Mouse (Mus musculus) forebrain, embryonic 14.5 days (tissue): ENCODE data around the gene Nol4l. TPM values are rescaled to one million over a fixed set of nuclear protein-coding genes. Genes with fewer than 3 reads are reported as not detected.

Experiments
- ATAC-seq: fragments of 200-750 bp; cut with Nextera tagmentation; 2 replicates; pipeline ENCODE4 v1.8.0; 2017; ENCODE audit warnings: mild to moderate bottlenecking, moderate library complexity
- DNase-seq: peaks from one replicate; pipeline ENCODE4 v3.0.0-alpha.2; 2015; ENCODE audit warnings: low spot score
- H3K27ac ChIP-seq: fragments of 300-500 bp; sonication (generic); 2 replicates; pipeline ENCODE4 v1.5.1; 2014; ENCODE audit warnings: low read depth, mild to moderate bottlenecking, control low read depth, low read length, moderate library complexity
- H3K27me3 ChIP-seq: fragments of 300-500 bp; sonication (generic); replicated peaks from 2 replicates; pipeline ENCODE4 v1.6.1; 2014; ENCODE audit warnings: low read length, control low read depth, mixed read lengths; ENCODE audit not compliant: control insufficient read depth, insufficient read depth
- H3K36me3 ChIP-seq: fragments of 300-500 bp; sonication (generic); 2 replicates; pipeline ENCODE4 v1.6.1; 2014; ENCODE audit warnings: low read length, control low read depth; ENCODE audit not compliant: control insufficient read depth, insufficient read depth
- H3K4me1 ChIP-seq: fragments of 300-500 bp; sonication (generic); 2 replicates; pipeline ENCODE4 v1.6.1; 2014; ENCODE audit warnings: antibody characterized with exemption, low read length, control low read depth; ENCODE audit not compliant: control insufficient read depth, insufficient read depth
- H3K4me2 ChIP-seq: fragments of 300-500 bp; sonication (generic); 2 replicates; pipeline ENCODE4 v1.6.1; 2014; ENCODE audit warnings: mild to moderate bottlenecking, control low read depth, low read length
- H3K4me3 ChIP-seq: fragments of 300-500 bp; sonication (generic); 2 replicates; pipeline ENCODE4 v1.5.1; 2014; ENCODE audit warnings: low read depth, low read length, control low read depth
- H3K9ac ChIP-seq: fragments of 300-500 bp; sonication (generic); 2 replicates; pipeline ENCODE4 v1.6.1; 2014; ENCODE audit warnings: mild to moderate bottlenecking, low read length, control low read depth, moderate library complexity
- H3K9me3 ChIP-seq: fragments of 300-500 bp; sonication (generic); replicated peaks from 2 replicates; pipeline ENCODE4 v1.6.1; 2016; ENCODE audit warnings: low read length, control low read depth, mixed read lengths; ENCODE audit not compliant: control insufficient read depth
- WGBS: fragments of 180-500 bp; shearing (Covaris S2); extraction: QIAGEN DNeasy Blood & Tissue Kit; methylation state at CpG from one replicate; pipeline ENCODE4 v1.1.7; 2014; 5-methylcytosine and 5-hydroxymethylcytosine counted together
- polyA plus RNA-seq: library from polyadenylated mRNA; unstranded; fragments of >200 nt; fragmentation: Nextera tagmentation; extraction: Ambion mirVana; gene quantifications from 2 replicates; pipeline ENCODE4 v1.2.1, GENCODE M21; 2014

Gene Nol4l
- polyA plus RNA-seq, 1 experiment from 2014 or later = 31.4 TPM

DNA sequence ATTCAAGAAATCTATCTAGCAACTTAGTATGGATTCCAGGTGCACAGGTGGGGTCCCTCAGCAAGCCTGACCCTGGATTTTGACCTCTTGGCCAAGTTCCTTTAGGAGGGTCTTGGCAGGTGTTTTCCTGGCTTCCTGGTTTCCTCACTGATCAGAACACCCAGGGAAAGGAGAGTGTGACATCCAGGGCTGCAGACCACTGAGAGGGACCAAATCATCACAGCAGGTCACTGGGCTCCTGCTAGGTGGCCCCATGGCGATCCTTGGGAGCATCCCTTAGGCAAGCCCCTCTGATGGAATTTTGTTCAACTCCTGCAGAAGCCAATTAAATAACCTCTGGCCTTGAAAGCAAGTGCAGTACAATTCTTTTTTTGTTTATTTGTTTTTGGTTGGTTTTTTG lies 39.7 kb downstream of the Nol4l start:
- no peak for DNase-seq
- Histone ChIP-seq H3K4me1 (peaks cover 32% of the 10 kb centered on the region), H3K27me3 (no peaks in the 10 kb centered on the region), H3K36me3 (no peaks in the 10 kb centered on the region), H3K27ac (no peak overlapping the region), H3K4me2 (no peak overlapping the region), H3K4me3 (no peak overlapping the region), H3K9me3 (no peaks in the 10 kb centered on the region), H3K9ac (no peak overlapping the region)
- ATAC-seq = no peak
- WGBS = 81% methylated on average over 1 of the region's 1 CpGs

DNA sequence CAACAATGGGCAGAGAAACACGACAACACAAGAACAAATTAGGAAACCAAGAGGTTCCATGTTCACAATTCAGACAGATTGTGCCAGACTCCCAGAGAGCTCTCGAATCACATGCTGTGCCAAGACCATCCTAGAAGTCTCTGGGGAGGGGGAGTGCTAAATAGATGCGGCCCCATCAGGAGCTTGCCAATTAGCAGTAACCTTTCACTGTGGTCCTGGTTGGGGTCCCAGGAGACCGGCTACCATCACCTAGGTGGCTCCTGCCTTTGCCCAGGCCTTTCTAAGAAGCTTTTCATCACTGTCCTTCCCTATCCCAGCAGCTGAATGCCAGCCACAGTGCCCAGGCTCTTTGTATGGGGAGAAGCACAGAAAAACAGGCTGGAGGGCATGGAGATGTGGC lies 45.7 kb downstream of the Nol4l start:
- 8% methylated on average over 4 of the region's 4 CpGs for WGBS
- Histone ChIP-seq H3K9me3 (no peaks in the 10 kb centered on the region), H3K4me1 (peaks cover 29% of the 10 kb centered on the region), H3K4me3 (no peak overlapping the region), H3K27me3 (no peaks in the 10 kb centered on the region), H3K36me3 (no peaks in the 10 kb centered on the region), H3K27ac (peak overlapping the region; percentile 92), H3K4me2 (peak overlapping the region; percentile 25), H3K9ac (peak overlapping the region; percentile 49)
- peak; percentile 78 for DNase-seq
- ATAC-seq = peak; percentile 69

DNA sequence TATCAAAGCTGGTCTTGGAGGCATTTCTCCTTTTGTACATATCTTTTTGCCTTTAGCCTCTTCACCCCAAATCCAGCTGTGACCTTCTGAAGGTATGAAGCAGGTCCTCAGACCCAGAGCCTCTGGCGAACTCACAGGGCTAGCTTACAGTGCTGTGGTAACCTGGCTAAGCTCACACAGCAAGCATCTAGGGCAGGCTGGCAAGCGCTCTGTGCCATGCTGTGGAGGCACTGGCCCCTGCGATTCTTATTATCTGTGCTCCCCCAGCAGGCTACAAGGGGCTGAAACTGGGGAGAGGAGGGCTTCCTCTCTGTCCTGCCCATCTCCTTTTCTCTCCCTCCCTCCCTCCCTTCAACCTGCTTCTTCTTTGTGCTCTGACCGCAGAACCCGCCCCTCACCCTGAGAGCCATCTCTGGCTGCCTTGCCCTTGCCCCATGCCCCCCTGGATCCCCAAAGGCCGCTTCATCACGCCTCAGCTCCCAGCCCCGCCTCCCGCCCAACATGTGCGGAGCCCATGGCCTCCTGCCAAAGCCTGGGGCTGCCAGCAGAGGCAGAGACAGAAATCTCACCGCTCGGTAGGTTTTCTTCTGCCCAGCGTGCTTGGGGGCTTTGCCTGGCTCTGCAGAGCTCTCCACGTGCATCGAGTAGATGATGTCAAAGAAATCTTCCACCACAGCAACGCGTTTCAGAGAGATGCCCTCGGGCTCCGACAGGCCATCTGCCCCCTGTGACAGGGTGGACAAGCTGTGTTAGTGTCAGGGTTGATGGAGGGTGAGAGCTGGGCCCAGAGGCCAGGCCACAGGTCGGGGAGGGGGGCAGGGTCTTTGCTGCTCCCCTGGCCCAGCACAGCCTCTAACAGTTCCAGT lies 46.4 kb downstream of the Nol4l start:
- DNase-seq (peak; percentile 92), ATAC-seq (peak; percentile 80)
- H3K36me3 ChIP-seq = no peaks in the 10 kb centered on the region
- no peak overlapping the region for H3K4me3 ChIP-seq
- peak overlapping the region; percentile 25 for H3K4me2 ChIP-seq
- H3K27ac ChIP-seq = peak overlapping the region; percentile 92
- peak overlapping the region; percentile 49 for H3K9ac ChIP-seq
- 4% methylated on average over 20 of the region's 20 CpGs for WGBS
- no peaks in the 10 kb centered on the region for H3K9me3 ChIP-seq
- no peaks in the 10 kb centered on the region for H3K27me3 ChIP-seq
- peaks cover 29% of the 10 kb centered on the region for H3K4me1 ChIP-seq

DNA sequence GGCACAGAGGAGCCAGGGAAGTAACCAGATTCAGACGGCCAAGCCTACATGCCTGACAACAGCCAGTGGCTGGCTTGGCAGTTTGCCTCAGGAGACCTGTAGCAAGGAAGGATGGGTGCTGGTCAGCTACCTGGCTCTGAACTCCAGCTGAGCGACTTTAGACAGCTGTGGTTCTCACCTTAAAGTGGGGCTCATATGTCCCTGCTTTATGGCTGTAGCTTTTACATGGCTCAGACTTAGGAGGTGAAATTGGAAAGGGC lies 48.0 kb downstream of the Nol4l start:
- 72% methylated on average over 2 of the region's 2 CpGs for WGBS
- Histone ChIP-seq H3K4me2 (no peak overlapping the region), H3K9ac (no peak overlapping the region), H3K27ac (0 out of 2 replicates have a peak overlapping the region, but pooled peaks have one; percentile 30), H3K4me3 (no peak overlapping the region), H3K27me3 (no peaks in the 10 kb centered on the region), H3K4me1 (peaks cover 29% of the 10 kb centered on the region), H3K36me3 (no peaks in the 10 kb centered on the region), H3K9me3 (no peaks in the 10 kb centered on the region)
- DNase-seq = no peak
- ATAC-seq = no peak

DNA sequence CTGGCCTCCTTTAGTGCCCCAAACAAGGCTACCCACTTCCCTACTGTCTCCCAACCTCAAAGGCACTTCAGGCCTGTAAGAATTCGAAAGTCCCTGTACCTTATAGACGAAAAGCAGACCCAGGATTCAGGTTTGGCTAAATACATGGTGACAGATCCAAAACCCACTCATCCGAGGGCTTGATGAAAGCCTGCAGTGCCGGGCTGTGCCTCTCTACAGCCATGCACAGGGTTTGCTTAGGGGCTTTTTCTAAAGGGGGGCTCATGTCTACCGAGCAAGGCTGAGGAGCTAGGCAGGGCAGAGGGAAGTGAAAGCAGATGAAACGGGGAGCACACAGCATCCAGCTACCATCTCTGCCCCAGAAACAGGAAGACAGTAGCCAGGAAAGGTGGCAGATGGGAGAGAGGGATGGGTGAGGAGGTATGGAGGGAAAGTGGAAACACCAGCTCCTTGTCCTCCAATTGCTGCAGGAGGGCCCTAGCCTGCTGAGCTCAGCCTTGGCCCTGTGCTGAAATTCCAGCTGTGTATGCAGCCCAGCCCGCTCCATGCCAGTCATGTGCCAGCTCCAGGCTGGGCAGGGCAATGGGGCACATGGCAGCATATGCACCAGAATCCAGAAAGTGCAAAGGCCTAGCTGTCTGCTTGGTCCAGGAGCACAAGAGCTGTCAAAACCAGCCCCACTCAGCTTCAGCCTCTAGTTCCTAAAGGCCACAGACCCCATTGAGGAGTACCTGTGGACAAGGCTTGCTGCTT lies 48.5 kb downstream of the Nol4l start:
- H3K9me3 ChIP-seq = no peaks in the 10 kb centered on the region
- ATAC-seq = no peak
- peaks cover 33% of the 10 kb centered on the region for H3K4me1 ChIP-seq
- H3K36me3 ChIP-seq = no peaks in the 10 kb centered on the region
- H3K27ac ChIP-seq = peak overlapping the region; percentile 30; the same call in 1 of the 2 replicates
- no peaks in the 10 kb centered on the region for H3K27me3 ChIP-seq
- no peak overlapping the region for H3K9ac ChIP-seq
- no peak for DNase-seq
- no peak overlapping the region for H3K4me2 ChIP-seq
- WGBS = 71% methylated on average over 7 of the region's 7 CpGs
- no peak overlapping the region for H3K4me3 ChIP-seq

DNA sequence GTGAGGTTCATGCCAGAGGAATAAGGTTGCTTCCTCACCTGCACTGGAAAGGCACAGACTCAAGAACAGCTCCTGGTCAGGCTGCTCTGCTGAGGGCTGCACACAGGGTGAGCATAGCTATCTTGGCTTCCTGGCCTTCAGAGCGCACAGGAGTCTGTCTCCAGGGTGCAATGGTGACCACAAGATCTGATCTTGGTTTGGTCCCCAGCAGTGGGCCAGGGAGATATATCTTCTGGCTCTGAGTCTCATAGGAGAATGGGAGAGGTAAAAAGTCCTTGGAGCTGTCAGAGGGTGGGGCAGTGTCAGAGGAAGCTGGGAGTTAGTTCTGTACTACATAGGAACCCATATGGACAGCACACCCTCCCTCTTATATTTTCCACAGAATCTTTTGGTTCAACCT lies 50.3 kb downstream of the Nol4l start:
- H3K27me3 ChIP-seq = no peaks in the 10 kb centered on the region
- peaks cover 41% of the 10 kb centered on the region for H3K4me1 ChIP-seq
- no peak for DNase-seq
- no peaks in the 10 kb centered on the region for H3K36me3 ChIP-seq
- H3K27ac ChIP-seq = no peak overlapping the region
- no peaks in the 10 kb centered on the region for H3K9me3 ChIP-seq
- no peak overlapping the region for H3K4me3 ChIP-seq
- no peak overlapping the region for H3K4me2 ChIP-seq
- no peak overlapping the region for H3K9ac ChIP-seq
- ATAC-seq = no peak
- 89% methylated on average over 1 of the region's 1 CpGs for WGBS

DNA sequence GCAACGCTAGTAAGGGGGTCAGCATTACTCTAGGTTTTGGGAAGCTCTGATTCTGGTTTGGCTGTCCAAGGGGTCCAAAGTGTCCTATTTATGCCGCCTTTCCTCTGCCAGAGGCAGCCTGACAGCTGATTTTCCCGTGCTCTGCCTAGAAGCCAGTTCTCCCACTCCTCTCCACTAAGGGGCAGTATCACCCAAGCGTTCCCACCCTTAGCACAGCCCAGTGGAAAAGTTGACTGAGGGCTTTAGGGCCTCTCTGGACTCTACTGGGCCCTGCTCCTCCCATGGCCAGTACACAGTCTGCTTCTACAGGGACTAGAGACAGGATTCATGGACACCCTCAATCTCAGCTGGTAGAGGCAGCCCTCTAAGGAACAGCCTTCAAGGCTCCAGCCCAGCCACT lies 51.2 kb downstream of the Nol4l start:
- no peak overlapping the region for H3K4me2 ChIP-seq
- H3K27ac ChIP-seq = no peak overlapping the region
- H3K27me3 ChIP-seq = no peaks in the 10 kb centered on the region
- H3K9ac ChIP-seq = no peak overlapping the region
- WGBS = 7% methylated on average over 4 of the region's 4 CpGs
- peaks cover 32% of the 10 kb centered on the region for H3K4me1 ChIP-seq
- H3K4me3 ChIP-seq = no peak overlapping the region
- H3K36me3 ChIP-seq = no peaks in the 10 kb centered on the region
- ATAC-seq = peak; percentile 67
- peak; percentile 82 for DNase-seq
- no peaks in the 10 kb centered on the region for H3K9me3 ChIP-seq

DNA sequence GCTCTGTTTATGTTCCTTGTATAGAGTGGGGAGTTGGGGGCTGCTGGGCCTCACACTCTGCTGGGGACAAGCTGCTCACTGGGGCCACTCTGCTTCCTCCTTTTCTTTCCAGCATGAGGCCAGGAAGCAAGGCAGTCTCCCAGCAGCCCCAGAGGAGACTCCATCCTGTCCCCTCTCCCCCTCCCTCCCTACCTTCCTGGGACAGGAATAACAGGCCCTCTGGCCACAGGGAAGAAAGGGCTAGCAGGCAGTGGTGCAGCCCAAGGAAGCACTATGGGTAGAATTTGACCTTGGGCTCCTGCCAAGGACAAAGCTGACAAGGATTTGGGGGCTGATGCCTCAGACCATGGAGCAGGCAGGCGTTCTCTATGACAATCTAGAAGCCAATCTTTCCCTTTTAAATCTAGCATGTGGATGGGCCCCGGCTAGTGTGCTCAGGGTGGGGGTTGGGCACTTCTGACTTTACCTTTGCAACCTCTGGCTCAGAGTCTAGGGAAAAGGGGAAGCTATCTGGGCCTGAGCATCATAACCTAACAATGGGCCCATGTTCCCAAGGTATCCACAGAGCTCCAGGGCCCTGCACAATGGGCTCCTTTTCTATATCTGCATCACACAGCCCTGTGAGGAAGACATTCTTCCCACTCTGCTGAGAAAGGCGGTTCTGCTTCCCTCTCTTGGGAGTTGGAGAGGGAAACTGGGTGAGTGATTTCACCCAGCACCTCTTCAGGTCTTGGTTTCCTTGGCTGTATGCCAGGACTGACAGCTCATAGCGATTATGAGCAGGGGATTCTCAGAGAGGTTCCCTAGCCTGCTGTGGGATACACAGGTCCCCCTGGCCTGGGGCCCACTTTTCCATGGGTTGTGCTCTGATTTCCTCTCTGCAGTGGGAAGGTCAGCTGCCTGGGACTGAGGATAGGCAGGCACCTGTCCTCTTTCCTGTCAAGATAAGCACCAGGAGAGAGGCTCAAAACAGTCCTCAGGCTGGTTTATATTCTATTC lies 54.4 kb downstream of the Nol4l start:
- peak; percentile 62 for DNase-seq
- no peaks in the 10 kb centered on the region for H3K9me3 ChIP-seq
- ATAC-seq = peak; percentile 24
- 30% methylated on average over 4 of the region's 4 CpGs for WGBS
- no peaks in the 10 kb centered on the region for H3K27me3 ChIP-seq
- H3K4me1 ChIP-seq = peaks cover 16% of the 10 kb centered on the region
- no peak overlapping the region for H3K4me2 ChIP-seq
- no peak overlapping the region for H3K4me3 ChIP-seq
- H3K36me3 ChIP-seq = no peaks in the 10 kb centered on the region
- H3K9ac ChIP-seq = peak overlapping the region; percentile 21
- peak overlapping the region; percentile 36; the same call in 1 of the 2 replicates for H3K27ac ChIP-seq
